Mouse (Mus musculus) CH12.LX (cell line): ENCODE results near the gene Trpc5os. TPM values are rescaled to one million over a fixed set of nuclear protein-coding genes. Genes with fewer than 3 reads are reported as not detected.

Experiments used
- DNase-seq: peaks from one replicate; pipeline ENCODE4 v3.0.0-alpha.2; 2013; ENCODE audit errors: extremely low read depth
- H3K27ac ChIP-seq: 2 replicates; pipeline ENCODE4 v1.5.1; 2012; ENCODE audit warnings: low read depth, mild to moderate bottlenecking, control low read depth, moderate library complexity; ENCODE audit not compliant: insufficient read depth
- H3K27me3 ChIP-seq: replicated peaks from 2 replicates; pipeline ENCODE3; 2012; ENCODE audit warnings: inconsistent platforms
- H3K36me3 ChIP-seq, 2 experiments: replicated peaks in 1 of 2; 2 replicates each; pipeline versions ENCODE3 to v1.6.1; 2012; ENCODE audit warnings: inconsistent platforms in 1 of 2, low read length in 1 of 2, mild to moderate bottlenecking in 1 of 2, mixed read lengths in 1 of 2, moderate library complexity in 1 of 2; ENCODE audit not compliant: control insufficient read depth in 1 of 2, insufficient read depth in 1 of 2
- H3K4me1 ChIP-seq, 2 experiments: 2 replicates each; pipeline ENCODE4 v1.6.1; 2012; ENCODE audit warnings: inconsistent platforms in 1 of 2, moderate library complexity in 1 of 2; ENCODE audit not compliant: insufficient read depth in 2 of 2, control insufficient read depth in 1 of 2
- H3K4me2 ChIP-seq: 2 replicates; pipeline ENCODE4 v1.6.1; 2012; ENCODE audit warnings: low read depth, mild to moderate bottlenecking, control low read depth; ENCODE audit not compliant: poor library complexity, insufficient read depth, severe bottlenecking
- H3K4me3 ChIP-seq, 3 experiments: fragments of 150-350 bp in 1 of 3; sonication (generic) in 1 of 3; replicated peaks in 1 of 3; 2 replicates each; pipeline versions ENCODE3 to v1.5.1; 2011 to 2012; ENCODE audit warnings: low read depth in 2 of 3, low read length in 2 of 3, mild to moderate bottlenecking in 2 of 3, moderate library complexity in 2 of 3, control low read depth in 1 of 3, improper control_type of control experiment in 1 of 3, inconsistent platforms in 1 of 3, mixed read lengths in 1 of 3; ENCODE audit not compliant: poor library complexity in 1 of 3
- H3K79me2 ChIP-seq: replicated peaks from 2 replicates; pipeline ENCODE4 v1.6.1; 2012; ENCODE audit warnings: mild to moderate bottlenecking, moderate library complexity; ENCODE audit not compliant: control insufficient read depth, poor library complexity, insufficient read depth, severe bottlenecking; ENCODE audit errors: extremely low read depth
- H3K9ac ChIP-seq: 2 replicates; pipeline ENCODE4 v1.6.1; 2012; ENCODE audit warnings: low read depth, mild to moderate bottlenecking, control low read depth, moderate library complexity; ENCODE audit not compliant: insufficient read depth
- H3K9me3 ChIP-seq: replicated peaks from 2 replicates; pipeline ENCODE3; 2012; ENCODE audit warnings: low read length, inconsistent platforms, mixed read lengths
- BHLHE40 ChIP-seq: IDR thresholded peaks from 2 replicates; pipeline ENCODE4 v1.6.1; 2011; ENCODE audit warnings: mild to moderate bottlenecking, low read depth, low read length, improper control_type of control experiment
- CHD2 ChIP-seq: IDR thresholded peaks from 2 replicates; pipeline ENCODE4 v1.6.1; 2011; ENCODE audit warnings: low read length, improper control_type of control experiment
- E2F4 ChIP-seq: IDR thresholded peaks from 2 replicates; pipeline ENCODE4 v1.6.1; 2011; ENCODE audit warnings: low read depth, low read length, improper control_type of control experiment; ENCODE audit not compliant: insufficient replicate concordance
- ETS1 ChIP-seq: conservative IDR thresholded peaks from 2 replicates; pipeline ENCODE4 v1.6.1; 2012; ENCODE audit warnings: low read depth, mild to moderate bottlenecking, inconsistent platforms, low read length, improper control_type of control experiment, moderate library complexity
- GABPA ChIP-seq: IDR thresholded peaks from 2 replicates; pipeline ENCODE4 v1.6.1; 2012; ENCODE audit warnings: low read depth, low read length, improper control_type of control experiment, inconsistent platforms; ENCODE audit not compliant: insufficient replicate concordance
- IRF4 ChIP-seq: IDR thresholded peaks from 2 replicates; pipeline ENCODE4 v1.6.1; 2014; ENCODE audit warnings: low read depth, mild to moderate bottlenecking, inconsistent platforms, low read length, improper control_type of control experiment
- JUN ChIP-seq: IDR thresholded peaks from 2 replicates; pipeline ENCODE4 v1.6.1; 2011; ENCODE audit warnings: low read depth, mild to moderate bottlenecking, low read length, improper control_type of control experiment, moderate library complexity; ENCODE audit not compliant: insufficient read depth
- KAT2A ChIP-seq: IDR thresholded peaks from 2 replicates; pipeline ENCODE4 v1.6.1; 2012; ENCODE audit warnings: low read length, improper control_type of control experiment, inconsistent platforms; ENCODE audit not compliant: insufficient replicate concordance
- MEF2A ChIP-seq: IDR thresholded peaks from 2 replicates; pipeline ENCODE4 v1.6.1; 2014; ENCODE audit warnings: low read depth, mild to moderate bottlenecking, inconsistent platforms, low read length, improper control_type of control experiment, borderline replicate concordance
- MXI1 ChIP-seq: IDR thresholded peaks from 2 replicates; pipeline ENCODE4 v1.6.1; 2011; ENCODE audit warnings: mild to moderate bottlenecking, low read depth, low read length, improper control_type of control experiment
- NELFE ChIP-seq: IDR thresholded peaks from 2 replicates; pipeline ENCODE4 v1.6.1; 2011; ENCODE audit warnings: low read depth, low read length, improper control_type of control experiment
- NRF1 ChIP-seq: IDR thresholded peaks from 2 replicates; pipeline ENCODE4 v1.6.1; 2014; ENCODE audit warnings: low read depth, mild to moderate bottlenecking, inconsistent platforms, low read length, improper control_type of control experiment, moderate library complexity
- PAX5 ChIP-seq: IDR thresholded peaks from 2 replicates; pipeline ENCODE4 v1.6.1; 2012; ENCODE audit warnings: low read length, inconsistent platforms, mixed read lengths
- POLR2AphosphoS2 ChIP-seq: IDR thresholded peaks from 2 replicates; pipeline ENCODE4 v1.6.1; 2011; ENCODE audit warnings: low read depth, low read length, improper control_type of control experiment
- RAD21 ChIP-seq: IDR thresholded peaks from 2 replicates; pipeline ENCODE4 v1.6.1; 2011; ENCODE audit warnings: low read depth, mild to moderate bottlenecking, low read length, improper control_type of control experiment, moderate library complexity
- RCOR1 ChIP-seq: conservative IDR thresholded peaks from 2 replicates; pipeline ENCODE4 v1.6.1; 2012; ENCODE audit warnings: low read depth, mild to moderate bottlenecking, inconsistent platforms, low read length, improper control_type of control experiment
- SMC3 ChIP-seq: IDR thresholded peaks from 2 replicates; pipeline ENCODE4 v1.6.1; 2011; ENCODE audit warnings: low read depth, low read length, improper control_type of control experiment
- USF2 ChIP-seq: conservative IDR thresholded peaks from 2 replicates; pipeline ENCODE4 v1.6.1; 2011; ENCODE audit warnings: low read depth, low read length, improper control_type of control experiment
- ZC3H11A ChIP-seq: IDR thresholded peaks from 2 replicates; pipeline ENCODE4 v1.6.1; 2012; ENCODE audit warnings: low read depth, mild to moderate bottlenecking, inconsistent platforms, low read length, improper control_type of control experiment
- ZMIZ1 ChIP-seq: IDR thresholded peaks from 2 replicates; pipeline ENCODE4 v1.6.1; 2012; ENCODE audit warnings: low read depth, mild to moderate bottlenecking, inconsistent platforms, low read length, improper control_type of control experiment
- dilution Hi-C: fragments of 300-500 bp; cut with MboI; formaldehyde crosslinking; loops from 2 replicates; pipeline ENCODE4 v1.14.3; 2020; ENCODE audit warnings: low sequenced_read_pairs; ENCODE audit not compliant: extremely low pct_unique_long_range_greater_than_20kb, extremely low pct_ligation_motif_present
- in situ Hi-C: fragments of 300-500 bp; cut with MboI; formaldehyde crosslinking; loops from 3 replicates; pipeline ENCODE4 v1.14.3; 2019; ENCODE audit warnings: low sequenced_read_pairs, low pct_ligation_motif_present, low pct_unique_long_range_greater_than_20kb, mixed read lengths
- polyA plus RNA-seq: library from polyadenylated mRNA; unstranded; fragments of >175 nt; gene quantifications from 2 replicates; pipeline ENCODE4 v1.2.1, GENCODE M21; 2012; ENCODE audit warnings: low read depth; ENCODE audit not compliant: insufficient read length
- total RNA-seq, 2 experiments: library from RNA; depleted of rRNA; stranded (reverse); fragments of 300-350 nt in 1 of 2; fragments of >200 nt in 1 of 2; gene quantifications; 2 replicates each; pipeline ENCODE4 v1.2.3; 2012 to 2014

Trpc5os gene
- total and polyA plus RNA-seq, 3 experiments = 0.08 to 0.40 (median 0.17) TPM

DNA sequence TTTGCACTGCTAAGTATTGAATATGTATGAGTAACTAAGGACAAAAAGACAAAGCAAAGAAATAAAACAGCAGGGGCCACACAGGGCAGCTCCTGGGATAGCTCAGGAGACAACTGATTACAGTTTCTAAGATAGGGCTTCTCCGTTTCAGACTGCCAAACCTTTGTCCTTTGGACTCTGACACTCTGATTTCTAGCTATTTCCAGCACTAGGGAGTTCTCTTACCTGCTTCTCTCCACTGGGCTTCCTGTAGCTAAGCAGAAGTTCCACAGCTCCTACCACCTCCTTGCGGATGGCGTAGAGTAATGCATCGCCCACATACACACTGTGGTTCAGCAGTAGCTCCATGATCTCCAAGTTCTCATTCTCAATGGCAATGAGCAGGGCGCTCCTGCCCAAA lies 66.9 kb downstream of the Trpc5os start:
- DNase-seq = no peak
- Histone ChIP-seq H3K79me2 (no peaks in the 10 kb centered on the region), H3K4me3 (no peak overlapping the region), H3K4me1 (no peaks in the 10 kb centered on the region), H3K9me3 (no peaks in the 10 kb centered on the region), H3K4me2 (no peak overlapping the region), H3K27ac (no peak overlapping the region), H3K27me3 (no peaks in the 10 kb centered on the region), H3K9ac (no peak overlapping the region), H3K36me3 (no peaks in the 10 kb centered on the region)
- dilution Hi-C loops (no loop called here), in situ Hi-C loops (no loop called here)
- TF ChIP-seq NRF1 (no peak), E2F4 (no peak), BHLHE40 (no peak), KAT2A (no peak), SMC3 (no peak), RAD21 (no peak), ZC3H11A (no peak), GABPA (no peak), CHD2 (no peak), USF2 (no peak), NELFE (no peak), PAX5 (no peak), RCOR1 (no peak), MXI1 (no peak), ZMIZ1 (no peak)

DNA sequence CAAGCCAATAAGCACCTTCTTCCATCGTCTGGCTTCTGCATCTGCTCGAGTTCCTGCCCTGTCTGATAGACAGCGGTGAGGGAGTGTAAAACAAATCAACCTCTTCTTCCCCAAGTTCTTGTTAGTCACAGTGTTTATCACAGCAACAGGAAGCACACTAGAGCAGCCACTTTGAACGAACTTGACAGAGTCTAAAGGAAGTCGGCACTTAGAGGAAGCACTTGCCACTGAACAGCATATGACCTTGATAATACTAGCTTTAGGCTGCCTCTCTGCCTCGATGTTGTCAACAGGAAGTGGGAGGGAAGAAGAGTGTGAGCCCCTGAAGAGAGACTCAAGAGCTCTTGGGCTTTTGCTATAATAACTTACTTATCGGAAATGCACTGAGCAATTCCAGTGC lies 69.7 kb downstream of the Trpc5os start:
- dilution Hi-C loops = no loop called here
- Histone ChIP-seq H3K4me1 (no peaks in the 10 kb centered on the region), H3K36me3 (no peaks in the 10 kb centered on the region), H3K27me3 (no peaks in the 10 kb centered on the region), H3K4me3 (no peak overlapping the region), H3K27ac (no peak overlapping the region), H3K9me3 (no peaks in the 10 kb centered on the region), H3K4me2 (no peak overlapping the region), H3K79me2 (no peaks in the 10 kb centered on the region), H3K9ac (no peak overlapping the region)
- DNase-seq = peak; percentile 2
- TF ChIP-seq RAD21 = no peak
- TF ChIP-seq IRF4 = no peak
- TF ChIP-seq JUN = no peak
- no peak for TF ChIP-seq USF2
- no peak for TF ChIP-seq NRF1
- no peak for TF ChIP-seq KAT2A
- no peak for TF ChIP-seq ETS1
- no peak for TF ChIP-seq RCOR1
- no peak for TF ChIP-seq NELFE
- TF ChIP-seq MEF2A = no peak
- no peak for TF ChIP-seq POLR2AphosphoS2
- TF ChIP-seq CHD2 = no peak
- in situ Hi-C loops = no loop called here

Other genes starting within 250 kb of the Trpc5os start
- 15.4 and 18.3 TPM in 2 replicates for gene Alg13, start 138.8 kb upstream of the Trpc5os start, total RNA-seq (2012; rRNA removed)
- 17.0 and 22.4 TPM in 2 replicates for gene Alg13, start 138.8 kb upstream of the Trpc5os start, total RNA-seq (2014; rRNA removed)
- gene Alg13, start 138.8 kb upstream of the Trpc5os start, polyA plus RNA-seq = 13.8 and 18.6 TPM in 2 replicates
- gene Trpc5, start 231.6 kb downstream of the Trpc5os start, total RNA-seq (2012; rRNA removed) = not detected in 2 replicates
- gene Trpc5, start 231.6 kb downstream of the Trpc5os start, total RNA-seq (2014; rRNA removed) = not detected in 2 replicates
- not detected in 2 replicates for gene Trpc5, start 231.6 kb downstream of the Trpc5os start, polyA plus RNA-seq
- gene Rtl4, start 232.3 kb downstream of the Trpc5os start, total RNA-seq (2012; rRNA removed) = not detected in 2 replicates
- not detected in 2 replicates for gene Rtl4, start 232.3 kb downstream of the Trpc5os start, total RNA-seq (2014; rRNA removed)
- not detected in 2 replicates for gene Rtl4, start 232.3 kb downstream of the Trpc5os start, polyA plus RNA-seq